In the genomic region with DNA sequence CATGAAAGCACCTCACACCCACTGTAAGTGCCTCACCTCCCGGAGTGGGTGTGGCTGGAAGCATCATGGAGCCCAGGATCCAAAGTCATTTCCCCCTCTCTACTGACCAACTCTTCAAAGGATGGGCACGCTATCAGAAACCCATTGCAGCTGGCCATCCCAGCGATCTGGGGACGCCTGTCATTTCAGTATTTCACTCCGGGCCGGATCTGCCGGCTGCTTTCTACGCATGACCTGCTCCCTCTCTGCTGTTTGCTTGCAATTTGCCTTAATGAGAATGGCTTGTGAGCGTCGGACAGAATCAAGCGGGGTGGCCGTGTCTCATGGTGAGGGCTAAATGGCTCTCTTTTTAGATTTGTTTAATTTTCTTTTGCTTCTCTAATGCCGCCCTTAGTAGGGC, we compare ENCODE assay signal across 25 mouse cellular contexts.
DNase-seq lines count a peak whose midpoint lies in the region; ATAC-seq and TF ChIP-seq lines count a peak whose summit lies in the region.
"Had no signal": no experiment of that assay in that cellular context is flagged by ENCODE, and none has a peak within 500 bp of the region (broad histone marks: within the 10 kb centered on the region; RNA-seq: fewer than 3 reads in every experiment).

No protein-coding gene starts in this region.

- no peak overlapping the region for H3K4me3 ChIP-seq in hindbrain, embryonic 12.5 days
- no peak overlapping the region for H3K4me3 ChIP-seq in hindbrain, postnatal 0 days (ENCODE audit: low read length)
- H3K4me3 ChIP-seq: embryonic facial prominence, embryonic 13.5 days; forebrain, embryonic 10.5 days; forebrain, embryonic 13.5 days; heart, adult 2 months; heart, embryonic 10.5 days; heart, embryonic 13.5 days; hindbrain, embryonic 15.5 days had no signal

- H3K9ac ChIP-seq in hindbrain, embryonic 12.5 days, result no peak overlapping the region
- no peak overlapping the region for H3K9ac ChIP-seq in hindbrain, postnatal 0 days (replicated peaks; ENCODE audit: low read length)
- H3K9ac ChIP-seq: embryonic facial prominence, embryonic 13.5 days; forebrain, embryonic 13.5 days; heart, embryonic 13.5 days; hindbrain, embryonic 15.5 days had no signal

- no peaks in the 10 kb centered on the region for H3K9me3 ChIP-seq in hindbrain, embryonic 12.5 days (replicated peaks)
- no peaks in the 10 kb centered on the region for H3K9me3 ChIP-seq in hindbrain, postnatal 0 days (ENCODE audit: low read length)
- H3K9me3 ChIP-seq: embryonic facial prominence, embryonic 13.5 days; forebrain, embryonic 10.5 days; forebrain, embryonic 13.5 days; heart, embryonic 10.5 days; heart, embryonic 13.5 days; hindbrain, embryonic 15.5 days had no signal

- no peak overlapping the region for H3K4me2 ChIP-seq in hindbrain, embryonic 12.5 days (replicated peaks)
- H3K4me2 ChIP-seq in hindbrain, postnatal 0 days (ENCODE audit: low read depth, low read length), result no peak overlapping the region
- H3K4me2 ChIP-seq: embryonic facial prominence, embryonic 13.5 days; forebrain, embryonic 13.5 days; heart, embryonic 13.5 days; hindbrain, embryonic 15.5 days had no signal

- no peak for DNase-seq in hindbrain, postnatal 0 days (ENCODE audit: low spot score)
- peak; percentile 26 for DNase-seq in left cerebral cortex, postnatal 4 days
- DNase-seq in left cerebral cortex, postnatal 25 days (ENCODE audit: low spot score in 2 of 2), result no peak
- DNase-seq in Muller cell, postnatal 12 days (ENCODE audit: inconsistent ontology term), result peak; percentile 21
- peak; percentile 31 for DNase-seq in brain, embryonic 14.5 days (ENCODE audit: low read depth)
- DNase-seq in thymus, postnatal 36 days, result no peak
- no peak for DNase-seq in testis, postnatal 14 days (ENCODE audit: low spot score)
- DNase-seq: adrenal gland, postnatal 10 days; cerebellum, adult 18-20 months; cerebellum, adult 9-10 months; gastrocnemius, postnatal 10 days; gastrocnemius, postnatal 36 days; heart, adult 2 months; heart, postnatal 14 days; heart, postnatal 4 days had no signal

- 52% methylated on average over 13 of the region's 13 CpGs for WGBS in hindbrain, embryonic 12.5 days
- WGBS in hindbrain, postnatal 0 days, result 50% methylated on average over 13 of the region's 13 CpGs

- H3K27me3 ChIP-seq in hindbrain, embryonic 12.5 days, result no peaks in the 10 kb centered on the region
- no peaks in the 10 kb centered on the region for H3K27me3 ChIP-seq in hindbrain, postnatal 0 days (ENCODE audit: insufficient read depth, low read length)
- H3K27me3 ChIP-seq: embryonic facial prominence, embryonic 13.5 days; forebrain, embryonic 13.5 days; heart, embryonic 13.5 days; hindbrain, embryonic 15.5 days had no signal

- 0 out of 2 replicates have a peak, but pooled peaks cover 5% of the 10 kb centered on the region for H3K36me3 ChIP-seq in hindbrain, embryonic 12.5 days
- H3K36me3 ChIP-seq in hindbrain, postnatal 0 days (ENCODE audit: insufficient read depth, low read length), result no peaks in the 10 kb centered on the region
- H3K36me3 ChIP-seq: hindbrain, embryonic 15.5 days had no signal

- peaks cover 15% of the 10 kb centered on the region for H3K4me1 ChIP-seq in hindbrain, embryonic 12.5 days
- no peaks in the 10 kb centered on the region for H3K4me1 ChIP-seq in hindbrain, postnatal 0 days (ENCODE audit: insufficient read depth, low read length)

- intact Hi-C loops in left cerebral cortex, postnatal 4 days (cut with DNase I), result no loop called here
- intact Hi-C loops in left cerebral cortex, postnatal 25 days (cut with DNase I), result no loop called here

- no peak for ATAC-seq in hindbrain, embryonic 12.5 days (ENCODE audit: low FRiP score)
- no peak for ATAC-seq in hindbrain, postnatal 0 days
- ATAC-seq: activated CD4-positive, CD25-positive, alpha-beta regulatory T cell, adult 4 months; CD4-positive, CD25-positive, alpha-beta regulatory T cell, adult 4 months; forebrain, embryonic 13.5 days; forebrain, embryonic 16.5 days had no signal

- TF ChIP-seq POLR2A in brain, embryonic 14.5 days (IDR thresholded peaks at IDR 0.05; ENCODE audit: borderline replicate concordance, extremely low read depth, insufficient read depth, insufficient read length, poor library complexity, severe bottlenecking), result no peak

- no peak for TF ChIP-seq CTCF in hindbrain, postnatal 0 days (IDR thresholded peaks at IDR 0.05; ENCODE audit: low read depth)
- TF ChIP-seq CTCF in brain, embryonic 14.5 days (IDR thresholded peaks at IDR 0.05; ENCODE audit: borderline replicate concordance, extremely low read depth, insufficient read depth, insufficient read length), result no peak

- 0 out of 2 replicates have a peak overlapping the region, but pooled peaks have one; percentile 23 for H3K27ac ChIP-seq in hindbrain, embryonic 12.5 days
- H3K27ac ChIP-seq in hindbrain, postnatal 0 days, result no peak overlapping the region
- H3K27ac ChIP-seq: embryonic facial prominence, embryonic 13.5 days; forebrain, embryonic 10.5 days; forebrain, embryonic 13.5 days; heart, adult 2 months; heart, embryonic 10.5 days; heart, embryonic 13.5 days; hindbrain, embryonic 15.5 days had no signal

Comparison
In these comparisons a context has a peak if more than half of its experiments do, and no peak if none do; other contexts are left out.
1. DNase-seq: peak in left cerebral cortex, postnatal 4 days (single experiment), Muller cell, postnatal 12 days (single experiment) and brain, embryonic 14.5 days (single experiment); none in hindbrain, postnatal 0 days (single experiment), left cerebral cortex, postnatal 25 days (0 of 2), thymus, postnatal 36 days (0 of 2) and testis, postnatal 14 days (single experiment).